Mouse (Mus musculus): Measurements from ENCODE around the gene Gm20388. TPM values are rescaled to one million over a fixed set of nuclear protein-coding genes. Genes with fewer than 3 reads are reported as not detected.

Gm20388 gene
- total RNA-seq, 1 experiment = 27.0 TPM

DNA sequence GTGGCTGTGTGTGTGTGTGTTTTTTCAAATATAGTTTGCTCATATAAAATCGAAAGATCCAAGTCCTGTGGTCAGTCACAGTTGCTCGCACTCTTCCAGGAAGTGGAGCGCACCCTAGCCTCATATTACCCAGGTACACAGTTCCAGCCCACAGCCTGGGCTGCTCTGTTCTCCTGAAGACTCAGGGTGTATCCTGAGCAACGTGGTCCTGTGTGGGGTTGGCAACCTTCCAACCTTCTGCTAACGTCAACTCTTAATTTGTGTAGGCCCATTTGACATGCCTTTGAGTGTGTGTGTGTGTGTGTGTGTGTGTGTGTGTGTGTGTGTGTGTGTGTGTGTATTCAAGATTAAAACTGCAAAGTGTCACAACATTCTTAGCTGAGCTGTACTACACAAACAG is 3786.7 kb downstream of the Gm20388 start:
- Histone ChIP-seq H3K4me3 (ENCODE audit: insufficient read depth in 1 of 2, low read depth in 1 of 2, low read length in 2 of 2, poor library complexity in 1 of 2, severe bottlenecking in 1 of 2) (no peak overlapping the region), H3K9me3 (ENCODE audit: control insufficient read depth, insufficient read depth, low read depth, low read length) (no peaks in the 10 kb centered on the region), H3K36me3 (ENCODE audit: control insufficient read depth, insufficient read depth, low read length, poor library complexity, severe bottlenecking) (no peaks in the 10 kb centered on the region), H3K27ac (ENCODE audit: insufficient read depth, low read depth, low read length, poor library complexity, severe bottlenecking) (no peak overlapping the region), H3K9ac (ENCODE audit: insufficient read depth, low read depth, low read length, poor library complexity, severe bottlenecking) (no peak overlapping the region), H3K4me1 (ENCODE audit: control insufficient read depth in 2 of 2, insufficient read depth in 2 of 2, low read length in 2 of 2, poor library complexity in 1 of 2) (peaks cover 0 to 2% of the 10 kb centered on the region in 2 experiments; a peak in 1 of 4 replicates)
- in situ Hi-C loops (cut with MboI; ENCODE audit: low sequenced_read_pairs in 2 of 2, unreplicated experiment in 2 of 2) = no loop called here
- DNase-seq (ENCODE audit: low read depth, low spot score) = no peak
- TF ChIP-seq ZC3H11A (IDR thresholded peaks at IDR 0.05; ENCODE audit: borderline replicate concordance, low read depth, low read length) = no peak
- TF ChIP-seq MAFK (IDR thresholded peaks at IDR 0.05; ENCODE audit: insufficient read depth, low read depth, low read length) = no peak
- TF ChIP-seq CHD2 (IDR thresholded peaks at IDR 0.05; ENCODE audit: low read depth, low read length) = no peak
- no peak for TF ChIP-seq HCFC1 (IDR thresholded peaks at IDR 0.05; ENCODE audit: borderline replicate concordance, insufficient read depth, low read length)
- TF ChIP-seq ZNF384 (IDR thresholded peaks at IDR 0.05; ENCODE audit: low read depth, low read length) = no peak

- Histone ChIP-seq H3K4me3 (ENCODE audit: insufficient read depth in 1 of 2, low read depth in 1 of 2, low read length in 2 of 2, poor library complexity in 1 of 2, severe bottlenecking in 1 of 2) (no peak overlapping the region), H3K36me3 (ENCODE audit: control insufficient read depth, insufficient read depth, low read length, poor library complexity, severe bottlenecking) (no peaks in the 10 kb centered on the region), H3K9ac (ENCODE audit: insufficient read depth, low read depth, low read length, poor library complexity, severe bottlenecking) (no peak overlapping the region), H3K27ac (ENCODE audit: insufficient read depth, low read depth, low read length, poor library complexity, severe bottlenecking) (no peak overlapping the region), H3K4me1 (ENCODE audit: control insufficient read depth in 2 of 2, insufficient read depth in 2 of 2, low read length in 2 of 2, poor library complexity in 1 of 2) (peaks cover 0 to 2% of the 10 kb centered on the region in 2 experiments; a peak in 1 of 4 replicates), H3K9me3 (ENCODE audit: control insufficient read depth, insufficient read depth, low read depth, low read length) (no peaks in the 10 kb centered on the region)
- in situ Hi-C loops (cut with MboI; ENCODE audit: low sequenced_read_pairs in 2 of 2, unreplicated experiment in 2 of 2) = no loop called here
- TF ChIP-seq HCFC1 (IDR thresholded peaks at IDR 0.05; ENCODE audit: borderline replicate concordance, insufficient read depth, low read length) (no peak), MAFK (IDR thresholded peaks at IDR 0.05; ENCODE audit: insufficient read depth, low read depth, low read length) (no peak), ZNF384 (IDR thresholded peaks at IDR 0.05; ENCODE audit: low read depth, low read length) (no peak), CHD2 (IDR thresholded peaks at IDR 0.05; ENCODE audit: low read depth, low read length) (no peak), ZC3H11A (IDR thresholded peaks at IDR 0.05; ENCODE audit: borderline replicate concordance, low read depth, low read length) (no peak)
- DNase-seq (ENCODE audit: low read depth, low spot score) = no peak
Observed at GRCm38 (mm10) chr8:123700399-123701070, 3789.9 kb downstream of the Gm20388 start.

DNA sequence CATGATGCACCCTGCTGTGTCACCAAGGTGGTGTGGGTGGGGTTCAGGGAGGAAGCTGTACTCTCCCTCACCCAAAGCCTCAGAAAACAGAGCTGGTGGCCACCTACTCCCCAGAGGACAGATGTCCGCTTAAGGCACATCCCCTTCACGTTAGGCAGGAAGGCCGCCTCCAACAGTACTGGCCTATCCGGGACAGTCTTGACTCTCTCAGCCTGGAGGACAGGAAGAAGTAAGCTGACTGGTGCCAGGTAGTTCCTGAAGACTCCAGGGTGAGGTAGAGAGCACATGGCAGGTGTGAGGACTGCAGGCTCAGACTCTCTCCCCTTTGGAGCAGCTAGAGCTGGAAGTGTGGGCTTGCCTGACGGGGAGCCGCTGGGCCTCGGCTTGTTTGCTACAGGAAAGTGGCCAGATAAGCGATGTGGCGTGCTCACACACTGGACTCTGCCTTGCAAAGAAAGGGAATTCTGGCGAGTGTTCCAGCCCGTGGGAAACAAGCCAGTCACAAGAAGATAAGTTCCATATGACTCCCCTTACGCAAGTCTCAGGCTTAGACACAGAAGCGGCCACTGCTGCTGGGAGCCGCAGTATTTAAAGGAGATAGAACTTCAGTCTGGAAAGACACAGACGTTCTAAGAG is 3791.4 kb downstream of the Gm20388 start:
- in situ Hi-C loops (cut with MboI; ENCODE audit: low sequenced_read_pairs in 2 of 2, unreplicated experiment in 2 of 2) = no loop called here
- H3K4me3 ChIP-seq (ENCODE audit: insufficient read depth in 1 of 2, low read depth in 1 of 2, low read length in 2 of 2, poor library complexity in 1 of 2, severe bottlenecking in 1 of 2) = no peak overlapping the region
- no peak overlapping the region for H3K27ac ChIP-seq (ENCODE audit: insufficient read depth, low read depth, low read length, poor library complexity, severe bottlenecking)
- H3K9ac ChIP-seq (ENCODE audit: insufficient read depth, low read depth, low read length, poor library complexity, severe bottlenecking) = no peak overlapping the region
- no peaks in the 10 kb centered on the region for H3K9me3 ChIP-seq (ENCODE audit: control insufficient read depth, insufficient read depth, low read depth, low read length)
- TF ChIP-seq CHD2 (IDR thresholded peaks at IDR 0.05; ENCODE audit: low read depth, low read length) (no peak), HCFC1 (IDR thresholded peaks at IDR 0.05; ENCODE audit: borderline replicate concordance, insufficient read depth, low read length) (no peak), ZNF384 (IDR thresholded peaks at IDR 0.05; ENCODE audit: low read depth, low read length) (no peak)
- no peak for DNase-seq (ENCODE audit: low read depth, low spot score)
- H3K36me3 ChIP-seq (ENCODE audit: control insufficient read depth, insufficient read depth, low read length, poor library complexity, severe bottlenecking) = no peaks in the 10 kb centered on the region
- peaks cover 0 to 2% of the 10 kb centered on the region in 2 experiments; a peak in 1 of 4 replicates for H3K4me1 ChIP-seq (ENCODE audit: control insufficient read depth in 2 of 2, insufficient read depth in 2 of 2, low read length in 2 of 2, poor library complexity in 1 of 2)

DNA sequence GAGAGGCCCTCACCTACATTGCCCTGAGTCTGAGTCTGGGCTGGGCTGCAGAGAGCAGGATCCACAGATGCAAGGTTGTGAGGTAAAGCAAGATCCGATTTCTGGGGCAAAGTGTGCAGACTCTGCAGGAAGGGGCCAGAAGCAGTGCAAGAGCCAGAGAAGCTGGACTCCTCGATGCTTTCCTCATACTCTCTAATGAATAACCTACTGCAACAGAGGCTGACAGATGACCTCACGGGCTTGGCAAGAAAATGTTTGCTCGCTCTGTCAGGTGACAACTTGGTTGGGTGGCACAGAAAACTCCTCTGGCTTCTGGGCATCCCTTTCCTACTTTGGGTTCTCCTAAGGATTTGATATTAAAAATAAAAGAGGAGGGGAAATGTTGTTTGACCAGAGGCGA is 3794.7 kb downstream of the Gm20388 start:
- no peaks in the 10 kb centered on the region for H3K9me3 ChIP-seq (ENCODE audit: control insufficient read depth, insufficient read depth, low read depth, low read length)
- H3K4me1 ChIP-seq (ENCODE audit: control insufficient read depth in 2 of 2, insufficient read depth in 2 of 2, low read length in 2 of 2, poor library complexity in 1 of 2) = peaks cover 0 to 5% of the 10 kb centered on the region in 2 experiments; a peak in 1 of 4 replicates
- no peak overlapping the region for H3K27ac ChIP-seq (ENCODE audit: insufficient read depth, low read depth, low read length, poor library complexity, severe bottlenecking)
- H3K9ac ChIP-seq (ENCODE audit: insufficient read depth, low read depth, low read length, poor library complexity, severe bottlenecking) = no peak overlapping the region
- H3K4me3 ChIP-seq (ENCODE audit: insufficient read depth in 1 of 2, low read depth in 1 of 2, low read length in 2 of 2, poor library complexity in 1 of 2, severe bottlenecking in 1 of 2) = no peak overlapping the region
- H3K36me3 ChIP-seq (ENCODE audit: control insufficient read depth, insufficient read depth, low read length, poor library complexity, severe bottlenecking) = no peaks in the 10 kb centered on the region
- no peak for DNase-seq (ENCODE audit: low read depth, low spot score)
- in situ Hi-C loops (cut with MboI; ENCODE audit: low sequenced_read_pairs in 2 of 2, unreplicated experiment in 2 of 2) = no loop called here
- no peak for TF ChIP-seq ZNF384 (IDR thresholded peaks at IDR 0.05; ENCODE audit: low read depth, low read length)
- TF ChIP-seq HCFC1 (IDR thresholded peaks at IDR 0.05; ENCODE audit: borderline replicate concordance, insufficient read depth, low read length) = no peak
- no peak for TF ChIP-seq ZC3H11A (IDR thresholded peaks at IDR 0.05; ENCODE audit: borderline replicate concordance, low read depth, low read length)
- TF ChIP-seq CHD2 (IDR thresholded peaks at IDR 0.05; ENCODE audit: low read depth, low read length) = no peak
- no peak for TF ChIP-seq MAFK (IDR thresholded peaks at IDR 0.05; ENCODE audit: insufficient read depth, low read depth, low read length)
